In the genomic region with DNA sequence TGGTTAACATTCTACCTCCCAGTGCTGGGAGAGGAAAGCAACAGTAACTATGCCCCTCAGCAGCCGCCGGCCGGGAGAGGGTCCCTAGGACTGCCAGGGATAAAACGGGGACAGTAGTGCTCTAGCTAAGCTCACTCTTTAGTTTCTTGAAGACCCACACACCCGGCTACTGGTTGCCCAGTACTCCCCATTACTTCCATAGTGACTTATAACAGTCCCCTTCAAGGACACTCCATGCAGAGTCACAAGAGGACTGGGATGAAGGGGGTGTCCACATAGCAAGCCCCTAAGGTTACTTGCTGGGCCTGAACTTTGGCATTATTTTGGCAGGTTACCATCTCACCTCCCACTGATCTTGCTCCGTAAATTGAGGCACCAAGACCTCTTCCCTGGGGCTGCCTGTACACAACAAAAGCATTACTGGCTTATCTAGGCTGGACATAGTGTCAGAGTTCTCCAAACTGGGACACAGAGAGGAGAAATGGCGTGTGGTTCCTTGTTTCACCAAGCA, we compare ENCODE assay signal across 9 mouse cellular contexts. TPM values are rescaled to one million over a fixed set of nuclear protein-coding genes. Genes with fewer than 3 reads are reported as not detected.
A peak's percentile ranks its signal among the peaks of the same experiment; 100 is the strongest.
DNase-seq lines count a peak whose midpoint lies in the region; ATAC-seq and TF ChIP-seq lines count a peak whose summit lies in the region.
"Had no signal": no experiment of that assay in that cellular context is flagged by ENCODE, and none has a peak within 500 bp of the region (broad histone marks: within the 10 kb centered on the region; RNA-seq: fewer than 3 reads in every experiment).

No protein-coding gene starts in this region.

- peak overlapping the region; percentile 86 for H3K27ac ChIP-seq in lung, postnatal 0 days (ENCODE audit: low read length)
- peak overlapping the region; percentile 95; the same call in 1 of the 2 replicates for H3K27ac ChIP-seq in limb, embryonic 12.5 days
- peak overlapping the region; percentile 62 for H3K27ac ChIP-seq in small intestine, adult 2 months (ENCODE audit: insufficient read depth, low read depth, low read length)

- peak overlapping the region; percentile 80 for H3K4me3 ChIP-seq in lung, postnatal 0 days (ENCODE audit: low read depth, low read length)
- peak overlapping the region; percentile 92 for H3K4me3 ChIP-seq in limb, embryonic 12.5 days (replicated peaks)
- H3K4me3 ChIP-seq in small intestine, adult 2 months (ENCODE audit: low read depth, low read length): peak overlapping the region; percentile 90

- peak; percentile 60 for DNase-seq in cerebellum, adult 11-12 months
- no peak for DNase-seq in cerebellum, postnatal 4 days (ENCODE audit: low spot score in 2 of 2)
- DNase-seq in lung, postnatal 0 days (ENCODE audit: low spot score): no peak
- DNase-seq in lung, postnatal 14 days: no peak
- DNase-seq in adrenal gland, adult 8-10 months: no peak
- DNase-seq: right cerebral cortex, postnatal 25 days had no signal

- no peak for TF ChIP-seq EP300 in lung, postnatal 0 days (IDR thresholded peaks at IDR 0.05)

- no peaks in the 10 kb centered on the region for H3K36me3 ChIP-seq in lung, postnatal 0 days (ENCODE audit: insufficient read depth, low read length)
- peaks cover 20% of the 10 kb centered on the region for H3K36me3 ChIP-seq in limb, embryonic 12.5 days
- peaks cover 4% of the 10 kb centered on the region; the same call in 1 of the 2 replicates for H3K36me3 ChIP-seq in small intestine, adult 2 months (ENCODE audit: control insufficient read depth, insufficient read depth, low read length)

- TF ChIP-seq CTCF in lung, postnatal 0 days (IDR thresholded peaks at IDR 0.05): no peak
- TF ChIP-seq CTCF in small intestine, adult 2 months (IDR thresholded peaks at IDR 0.05; ENCODE audit: extremely low read depth, insufficient read length, insufficient replicate concordance, low read depth, low read length): no peak

- no peak for ATAC-seq in lung, postnatal 0 days
- ATAC-seq in limb, embryonic 12.5 days (ENCODE audit: insufficient number of reproducible peaks, insufficient read depth, low FRiP score, low TSS enrichment, low read depth): no peak
- ATAC-seq in CD4-positive, CD25-positive, alpha-beta regulatory T cell, adult 4 months: no peak

- peaks cover 6% of the 10 kb centered on the region; the same call in 1 of the 2 replicates for H3K4me1 ChIP-seq in lung, postnatal 0 days (ENCODE audit: insufficient read depth, low read depth, low read length)
- peaks cover 19% of the 10 kb centered on the region for H3K4me1 ChIP-seq in limb, embryonic 12.5 days (replicated peaks)
- H3K4me1 ChIP-seq in small intestine, adult 2 months (ENCODE audit: control insufficient read depth, insufficient read depth, insufficient read length, low read length): peaks cover 9% of the 10 kb centered on the region

- peak overlapping the region; percentile 87 for H3K4me2 ChIP-seq in lung, postnatal 0 days (replicated peaks; ENCODE audit: low read depth, low read length)
- peak overlapping the region; percentile 87 for H3K4me2 ChIP-seq in limb, embryonic 12.5 days

- WGBS in lung, postnatal 0 days: 46% methylated on average over 7 of the region's 7 CpGs
- 64% methylated on average over 7 of the region's 7 CpGs for WGBS in limb, embryonic 12.5 days
- WGBS in small intestine, adult 2 months: 61% methylated on average over 7 of the region's 7 CpGs

- H3K9me3 ChIP-seq in lung, postnatal 0 days (ENCODE audit: low read length): no peaks in the 10 kb centered on the region
- H3K9me3 ChIP-seq in limb, embryonic 12.5 days: no peaks in the 10 kb centered on the region

- no peak for TF ChIP-seq POLR2A in small intestine, adult 2 months (IDR thresholded peaks at IDR 0.05; ENCODE audit: low read depth, low read length)

- H3K9ac ChIP-seq in lung, postnatal 0 days (replicated peaks; ENCODE audit: low read depth): peak overlapping the region; percentile 71; the same call in 1 of the 2 replicates
- peak overlapping the region; percentile 87 for H3K9ac ChIP-seq in limb, embryonic 12.5 days (replicated peaks)

- H3K27me3 ChIP-seq in lung, postnatal 0 days (replicated peaks; ENCODE audit: insufficient read depth, low read length): no peaks in the 10 kb centered on the region
- H3K27me3 ChIP-seq in limb, embryonic 12.5 days: no peaks in the 10 kb centered on the region
- H3K27me3 ChIP-seq in small intestine, adult 2 months (ENCODE audit: control insufficient read depth, insufficient read depth, low read length): no peaks in the 10 kb centered on the region

RNA-seq across cellular contexts. Expression of a gene that starts 16.1 kb away (rescaled TPM):
- 7.1 and 9.2 TPM in 2 replicates for polyA plus RNA-seq in lung, postnatal 0 days (2015; fragmentation: Nextera tagmentation; extraction: Ambion mirVana)
- polyA plus RNA-seq in limb, embryonic 12.5 days (2016; fragmentation: Nextera tagmentation; extraction: Ambion mirVana): 4.7 TPM in 2 replicates
- polyA plus RNA-seq in small intestine, adult 2 months (2012; rRNA removed): 45.4 and 51.2 TPM in 2 replicates
- 10 to 100 TPM; 42.6 to 58.0 (median 46.9) TPM for total RNA-seq in adrenal gland, adult 8-10 months (2022)
- polyA plus RNA-seq in CD4-positive, CD25-positive, alpha-beta regulatory T cell, adult 4 months (2017; shearing (Covaris generic)): under 1 TPM; 0.44 to 0.75 TPM
